Mouse (Mus musculus) megakaryocyte, adult 5-6 weeks (primary cell): ENCODE measurements at regions not wholly inside any gene's neighbourhood (a gene's known extent, or its start where the extent isn't known, plus 50 kb on each side); places are given as distances from the start of the nearest gene placed in this dataset.

Source experiments
- ATAC-seq: 2 replicates; pipeline ENCODE4 v1.8.0; 2016; ENCODE audit warnings: mild to moderate bottlenecking, inconsistent platforms; ENCODE audit not compliant: poor library complexity, severe bottlenecking

DNA sequence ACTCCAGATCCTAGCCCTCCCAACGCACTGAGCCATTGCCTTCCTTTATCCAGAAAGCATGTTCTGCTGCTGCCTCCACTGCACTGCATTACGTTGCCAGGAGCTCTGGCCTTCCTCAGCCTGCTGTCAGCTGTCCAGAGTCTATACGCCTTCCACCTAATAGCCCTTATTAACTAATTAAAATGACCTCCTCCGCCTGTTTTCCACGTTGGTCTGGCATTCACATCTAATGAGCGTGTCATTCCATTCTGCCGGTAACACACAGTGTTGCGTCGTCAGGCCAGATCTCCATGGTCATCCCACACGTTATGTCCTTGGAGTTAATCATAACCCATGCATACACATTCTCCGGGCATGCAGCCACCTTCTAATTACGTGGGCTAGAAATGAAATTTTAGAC lies 56.7 kb upstream of the Med4 start:
- 0 out of 2 replicates have a peak, but pooled peaks have one; percentile 12 for ATAC-seq

GRCm38 (mm10) chr14:73452321-73453082 lies 57.3 kb upstream of the Med4 start:
- 0 out of 2 replicates have a peak, but pooled peaks have one; percentile 33 for ATAC-seq

GRCm38 (mm10) chr14:73451291-73452045 lies 58.4 kb upstream of the Med4 start:
- no peak for ATAC-seq

DNA sequence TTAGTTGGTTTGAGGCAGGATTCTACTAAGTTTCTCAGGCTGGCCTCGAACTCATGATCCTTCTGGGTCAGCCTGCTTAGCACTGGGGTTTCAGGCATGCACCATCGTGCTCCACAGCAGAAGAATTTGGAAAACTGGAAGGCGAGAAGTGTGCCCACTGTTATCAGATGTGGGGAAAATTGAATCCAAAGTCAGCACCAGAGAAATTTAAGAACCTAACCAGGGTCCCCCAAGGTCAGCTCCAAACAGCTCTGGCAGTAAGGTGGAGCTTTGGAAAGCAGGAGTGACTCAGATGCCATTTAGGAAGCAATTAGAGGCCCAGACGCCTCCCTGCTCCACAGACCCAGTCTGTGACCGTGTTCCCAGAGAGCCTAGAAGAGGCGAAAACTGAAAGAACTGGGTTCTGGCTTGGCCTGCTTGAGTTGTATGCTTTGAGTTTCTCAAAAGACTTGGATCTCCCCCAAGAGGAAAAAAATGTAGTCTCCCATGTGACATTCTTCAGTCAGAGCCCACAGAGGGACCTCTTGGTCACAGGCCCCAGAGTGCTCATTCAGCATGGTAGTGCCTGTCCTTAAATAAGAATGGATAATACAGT lies 59.8 kb upstream of the Med4 start:
- ATAC-seq: no peak

GRCm38 (mm10) chr14:73449111-73449510 lies 60.7 kb upstream of the Med4 start:
- ATAC-seq: no peak

GRCm38 (mm10) chr14:73445508-73446256 lies 60.6 kb upstream of the Itm2b start:
- ATAC-seq: peak; percentile 17; the same call in 1 of the 2 replicates

- ATAC-seq: no peak
Observed at GRCm38 (mm10) chr14:73444733-73445132, 59.6 kb upstream of the Itm2b start.

DNA sequence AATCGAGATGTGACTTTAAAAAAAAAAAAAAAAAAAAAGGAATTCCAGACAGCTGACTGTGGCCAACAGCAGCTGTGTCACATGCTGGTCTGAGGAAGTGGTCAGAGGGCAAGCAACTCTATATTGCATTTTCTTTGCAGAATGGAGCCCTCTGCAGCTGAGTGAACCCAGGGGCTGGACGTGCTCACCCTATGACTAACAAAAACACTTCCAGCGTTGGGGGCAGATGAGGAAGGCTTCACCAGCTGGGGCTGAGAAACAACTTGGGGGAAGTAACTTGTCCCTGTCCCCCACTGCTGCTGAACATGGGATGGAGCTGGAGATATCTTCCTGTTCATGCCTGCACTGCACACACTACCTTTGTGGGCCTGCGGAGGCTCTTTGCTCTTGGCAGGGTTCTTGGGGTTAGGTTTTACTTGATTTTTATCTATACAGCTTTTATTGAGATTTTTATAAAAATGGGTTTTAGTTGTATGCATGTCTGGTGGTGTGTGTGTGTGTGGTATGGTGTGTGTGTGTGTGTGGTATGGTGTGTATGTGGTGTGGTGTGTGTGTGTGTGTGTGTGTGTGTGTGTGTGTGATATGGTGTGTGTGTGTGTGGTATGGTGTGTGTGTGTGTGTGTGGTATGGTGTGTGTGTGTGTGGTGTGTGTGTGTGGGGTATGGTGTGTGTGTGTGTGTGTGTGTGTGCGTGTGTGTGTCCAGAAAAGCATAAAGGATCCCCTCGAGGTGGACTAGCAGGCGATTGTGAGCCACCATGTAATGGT lies 57.0 kb upstream of the Itm2b start:
- peak; percentile 90 for ATAC-seq

DNA sequence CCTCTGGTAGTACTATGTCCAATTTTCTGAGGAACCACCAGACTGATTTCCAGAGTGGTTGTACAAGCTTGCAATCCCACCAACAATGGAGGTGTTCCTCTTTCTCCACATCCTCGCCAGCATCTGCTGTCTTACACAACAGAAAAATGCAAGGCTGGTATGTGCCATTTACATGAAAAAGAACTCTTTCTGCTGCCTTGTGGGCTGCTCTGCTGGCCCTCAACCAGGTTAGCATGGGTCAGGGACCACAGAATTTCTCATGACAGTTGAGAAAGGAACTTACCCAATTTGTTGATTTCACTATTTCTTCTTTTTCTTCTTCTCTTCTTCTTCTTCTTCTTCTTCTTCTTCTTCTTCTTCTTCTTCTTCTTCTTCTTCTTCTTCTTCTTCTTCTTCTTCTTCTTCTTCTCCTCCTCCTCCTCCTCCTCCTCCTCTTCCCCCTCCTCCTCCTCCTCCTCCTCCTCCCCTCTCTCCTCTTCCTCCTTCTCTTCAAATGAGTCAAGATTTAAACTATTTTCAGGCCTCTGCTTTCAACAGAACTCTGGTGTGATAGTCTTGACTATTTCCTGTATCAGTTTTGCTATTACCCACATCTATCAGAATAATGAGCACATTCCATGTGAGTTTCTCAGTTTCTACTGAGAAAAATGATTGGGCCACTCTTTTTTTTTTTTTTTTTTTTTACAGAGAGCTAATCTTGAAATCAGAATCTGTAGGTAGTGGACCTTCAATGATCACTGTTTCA lies 56.3 kb upstream of the Itm2b start:
- peak; percentile 66 for ATAC-seq

DNA sequence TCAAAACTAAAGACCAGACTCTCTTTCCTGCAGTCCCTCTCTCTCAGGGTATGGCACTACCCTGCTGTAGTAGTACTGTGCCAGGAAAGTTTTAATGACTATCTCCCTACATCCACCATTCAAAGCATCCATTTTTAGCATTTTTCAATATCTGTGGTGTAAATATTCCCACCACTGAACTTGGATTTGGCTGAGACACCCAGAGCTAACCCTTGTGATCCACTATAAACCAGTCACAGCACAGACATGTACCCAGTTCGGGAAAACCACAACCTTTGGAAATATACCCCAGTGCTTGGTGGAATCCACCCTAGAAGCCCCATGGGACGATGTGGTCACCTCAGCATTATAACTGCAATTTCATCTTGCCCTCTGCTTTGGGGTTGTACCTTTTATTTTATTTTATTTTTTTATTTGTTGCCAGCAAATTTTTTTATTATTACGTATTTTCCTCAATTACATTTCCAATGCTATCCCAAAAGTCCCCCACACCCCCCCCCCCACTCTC lies 54.8 kb upstream of the Itm2b start:
- ATAC-seq: no peak

GRCm38 (mm10) chr14:73435839-73436238 lies 50.8 kb upstream of the Itm2b start:
- no peak for ATAC-seq
